8 mouse cellular contexts compared by ENCODE assay signal in the genomic region with DNA sequence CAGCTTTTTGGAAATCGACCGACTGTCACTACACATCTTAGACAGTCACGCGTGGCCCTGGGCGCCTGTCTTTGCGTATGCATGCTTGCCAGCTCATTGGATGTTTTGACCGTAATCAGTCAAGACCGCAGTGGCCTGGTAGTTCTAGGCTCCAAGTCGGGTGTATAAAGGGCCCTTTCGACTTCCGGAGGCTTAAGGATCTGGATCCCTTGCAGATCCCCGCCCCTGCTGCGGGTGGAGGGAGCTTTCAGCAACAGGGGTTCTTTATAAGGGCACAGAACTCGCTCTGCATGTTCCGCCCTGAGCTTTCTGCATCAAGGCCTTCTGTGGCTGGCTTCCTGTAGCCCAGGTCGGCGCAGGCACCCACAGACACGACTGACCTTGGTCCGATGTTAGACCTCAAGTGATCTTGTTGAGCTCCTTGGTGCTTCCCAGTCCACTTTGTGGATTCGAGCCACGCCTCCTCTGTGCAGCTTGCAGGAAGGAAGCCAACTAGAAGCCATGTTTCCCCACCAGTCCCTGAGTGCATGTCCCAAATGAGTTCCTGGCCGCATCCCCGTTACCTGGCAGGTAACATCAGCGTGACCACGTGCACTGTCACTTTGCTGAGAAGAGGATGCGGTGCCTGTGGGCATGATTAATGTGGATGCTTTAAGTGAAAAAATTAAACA. TPM values are rescaled to one million over a fixed set of nuclear protein-coding genes. Genes with fewer than 3 reads are reported as not detected.
A peak's percentile ranks its signal among the peaks of the same experiment; 100 is the strongest.
DNase-seq lines count a peak whose midpoint lies in the region; ATAC-seq lines count a peak whose summit lies in the region.

Bzw2 (minus strand) TSS at position 443 of the 671 bp plus-strand sequence.

- WGBS in hindbrain, embryonic 15.5 days, result 2% methylated on average over 26 of the region's 26 CpGs

- no peaks in the 10 kb centered on the region for H3K9me3 ChIP-seq in hindbrain, embryonic 15.5 days

- no peaks in the 10 kb centered on the region for H3K27me3 ChIP-seq in hindbrain, embryonic 15.5 days

- peak; percentile 12 for ATAC-seq in hindbrain, embryonic 15.5 days (ENCODE audit: low FRiP score, low read depth)

- H3K4me2 ChIP-seq in hindbrain, embryonic 15.5 days, result peak within 1 kb of the TSS; percentile 68

- H3K27ac ChIP-seq in hindbrain, embryonic 15.5 days (replicated peaks), result peak within 1 kb of the TSS; percentile 96

- peak within 1 kb of the TSS; percentile 95 for H3K4me3 ChIP-seq in hindbrain, embryonic 15.5 days

- no peaks in the 10 kb centered on the region for H3K36me3 ChIP-seq in hindbrain, embryonic 15.5 days

- peaks cover 26% of the 10 kb centered on the region for H3K4me1 ChIP-seq in hindbrain, embryonic 15.5 days (replicated peaks)

- peak; percentile 92 for DNase-seq in ZHBTc4 (ENCODE audit: low read depth, low spot score)
- peak; percentile 33 to 45 for DNase-seq in cerebellum, postnatal 4 days (ENCODE audit: low spot score in 2 of 2)
- peak; percentile 54 for DNase-seq in gastrocnemius, adult 18-20 months (ENCODE audit: low spot score)
- peak; percentile 30 for DNase-seq in left cerebral cortex, adult 11 months (ENCODE audit: low spot score)
- DNase-seq in lung, postnatal 4 days, result peak; percentile 81 to 86
- DNase-seq in retina, postnatal 7 days (ENCODE audit: low read depth, low spot score), result peak; percentile 43
- peak; percentile 57 for DNase-seq in urinary bladder, adult 2 months (ENCODE audit: low spot score)

- H3K9ac ChIP-seq in hindbrain, embryonic 15.5 days, result peak within 1 kb of the TSS; percentile 96

RNA-seq across cellular contexts. Expression of gene Bzw2, which starts in this region (rescaled TPM):
- total RNA-seq in gastrocnemius, adult 18-20 months (2021), result 100 to 1,000 TPM; 105 to 125 TPM
- 343 and 347 TPM in 2 replicates for polyA plus RNA-seq in hindbrain, embryonic 15.5 days (2015; fragmentation: Nextera tagmentation; extraction: Ambion mirVana)
- 70.7 and 72.9 TPM in 2 replicates for polyA plus RNA-seq in urinary bladder, adult 2 months (2012; rRNA removed)

Comparison
In these comparisons a context has a peak if more than half of its experiments do, and no peak if none do; other contexts are left out.
1. Peak in every context shown above with its lines: DNase-seq, ATAC-seq, H3K4me3 ChIP-seq and H3K27ac ChIP-seq.
2. DNase-seq: peak in every context shown above with its lines; median percentile 92 in ZHBTc4; 84 in lung, postnatal 4 days; 57 in urinary bladder, adult 2 months; 54 in gastrocnemius, adult 18-20 months; 43 in retina, postnatal 7 days; 39 in cerebellum, postnatal 4 days; 30 in left cerebral cortex, adult 11 months.